Mouse (Mus musculus) spleen, adult 12 weeks (tissue): Measurements from ENCODE around the gene Gramd1b.

ENCODE experiments used
- DNase-seq: peaks from one replicate; pipeline ENCODE4 v3.0.0; 2022; ENCODE audit warnings: low spot score

The Gramd1b gene

DNA sequence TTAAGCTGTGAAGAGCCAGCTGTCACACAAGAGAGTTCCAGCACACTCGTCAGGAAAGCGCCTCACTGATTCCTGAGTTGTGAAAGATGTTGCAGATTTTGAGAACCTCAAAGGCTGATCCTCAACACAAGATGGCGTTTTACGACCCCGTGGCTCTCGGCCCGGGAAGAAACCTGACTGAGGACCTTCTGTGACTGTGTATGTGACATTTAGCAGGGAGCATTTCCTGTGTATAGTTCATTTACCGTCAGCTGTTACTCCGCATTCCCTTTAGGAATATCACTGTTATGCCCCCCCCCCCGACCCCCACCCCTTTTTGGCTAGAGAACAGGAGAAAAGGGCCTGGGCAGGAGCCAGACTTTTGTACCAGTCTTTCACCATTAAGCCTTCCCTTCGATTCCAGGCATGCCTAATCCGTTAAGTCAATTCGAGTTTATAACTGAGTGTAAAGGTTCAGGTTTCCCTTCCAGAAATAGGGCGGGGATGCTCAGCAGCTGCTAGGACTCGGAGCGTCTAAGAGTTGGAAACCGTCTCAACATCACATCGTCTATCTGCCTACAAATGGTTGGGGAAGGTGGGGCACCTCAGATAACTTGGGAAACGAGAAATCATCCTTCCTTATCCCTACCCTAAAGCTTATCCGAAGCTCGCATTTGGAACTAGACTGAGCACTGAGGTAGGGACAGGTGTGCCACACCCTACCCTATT, 263.0 kb downstream of the Gramd1b start:
- no peak for DNase-seq

DNA sequence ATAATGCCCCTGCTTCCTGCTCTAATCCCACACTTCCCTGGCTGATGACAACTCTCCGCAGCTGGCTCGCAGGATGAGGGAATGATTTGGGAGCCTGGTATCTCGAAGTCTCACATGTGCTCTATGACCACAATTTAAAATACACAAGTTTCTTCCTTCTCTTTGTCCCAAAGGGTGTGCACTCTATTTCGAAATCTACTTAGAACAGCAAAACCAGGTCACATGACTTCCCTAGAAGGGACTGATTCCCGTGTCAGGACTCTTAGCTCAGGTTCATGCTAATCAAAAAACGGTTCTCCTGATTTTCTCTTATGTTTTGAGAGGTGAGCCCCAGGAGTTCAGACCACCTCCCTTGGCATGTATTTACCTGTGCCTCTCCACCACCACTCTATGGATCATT, 267.3 kb downstream of the Gramd1b start:
- no peak for DNase-seq

DNA sequence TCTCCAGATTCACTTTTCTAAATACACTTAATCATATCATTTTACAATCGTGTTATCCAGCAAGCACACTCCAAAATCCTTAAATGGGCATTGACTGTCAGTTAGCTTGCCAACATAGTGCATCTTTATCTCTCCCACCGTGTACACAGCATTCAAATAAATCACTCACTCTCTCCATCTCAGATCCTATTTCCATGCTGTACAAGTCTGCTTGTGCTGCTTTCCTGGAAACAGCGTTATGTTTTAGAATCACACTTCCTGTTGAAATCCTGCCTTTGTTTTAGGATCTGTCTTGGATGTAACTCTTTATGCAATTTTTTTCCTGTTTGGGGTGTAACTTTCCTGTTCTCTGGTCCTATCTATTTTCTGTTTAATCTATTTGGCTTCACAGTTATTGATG, 278.7 kb downstream of the Gramd1b start:
- no peak for DNase-seq

DNA sequence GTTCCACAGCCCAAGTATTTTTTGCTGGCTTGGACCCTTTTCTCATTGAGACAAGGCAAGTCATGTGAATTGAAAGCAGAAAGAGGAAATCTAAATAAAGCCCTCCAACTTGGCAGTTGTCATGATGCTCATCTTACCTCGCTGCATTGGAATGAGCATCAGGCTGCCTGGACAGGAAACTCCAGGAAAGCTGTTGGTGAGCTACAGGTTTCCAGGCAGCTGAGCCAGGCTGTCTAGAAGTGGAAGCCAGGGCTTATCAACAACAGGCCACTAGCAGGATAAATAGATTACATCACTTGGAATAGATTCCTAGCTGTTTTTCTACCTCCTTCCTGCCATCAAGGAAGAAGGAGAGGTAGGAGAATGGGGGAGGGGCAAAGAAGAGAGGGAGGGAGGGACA, 282.1 kb downstream of the Gramd1b start:
- no peak for DNase-seq

DNA sequence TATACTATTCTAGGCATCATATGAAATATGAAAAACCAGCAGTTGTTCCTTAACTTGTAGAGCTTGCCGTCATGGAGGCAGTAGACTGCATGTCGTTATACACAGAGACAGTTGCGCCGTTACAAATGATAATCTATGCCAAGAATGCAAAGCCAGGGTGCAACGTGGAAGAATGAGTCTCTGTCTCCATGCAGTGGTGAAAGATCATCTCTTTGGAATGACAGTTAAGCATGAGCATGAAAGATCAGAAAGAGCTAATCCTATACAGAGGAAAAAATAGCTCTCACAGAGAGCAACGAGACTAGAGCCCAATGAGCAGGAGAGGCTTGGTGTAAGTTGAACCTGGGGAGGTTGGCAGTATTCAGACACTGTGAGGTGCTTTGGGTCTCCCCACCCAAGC, 284.5 kb downstream of the Gramd1b start:
- no peak for DNase-seq

DNA sequence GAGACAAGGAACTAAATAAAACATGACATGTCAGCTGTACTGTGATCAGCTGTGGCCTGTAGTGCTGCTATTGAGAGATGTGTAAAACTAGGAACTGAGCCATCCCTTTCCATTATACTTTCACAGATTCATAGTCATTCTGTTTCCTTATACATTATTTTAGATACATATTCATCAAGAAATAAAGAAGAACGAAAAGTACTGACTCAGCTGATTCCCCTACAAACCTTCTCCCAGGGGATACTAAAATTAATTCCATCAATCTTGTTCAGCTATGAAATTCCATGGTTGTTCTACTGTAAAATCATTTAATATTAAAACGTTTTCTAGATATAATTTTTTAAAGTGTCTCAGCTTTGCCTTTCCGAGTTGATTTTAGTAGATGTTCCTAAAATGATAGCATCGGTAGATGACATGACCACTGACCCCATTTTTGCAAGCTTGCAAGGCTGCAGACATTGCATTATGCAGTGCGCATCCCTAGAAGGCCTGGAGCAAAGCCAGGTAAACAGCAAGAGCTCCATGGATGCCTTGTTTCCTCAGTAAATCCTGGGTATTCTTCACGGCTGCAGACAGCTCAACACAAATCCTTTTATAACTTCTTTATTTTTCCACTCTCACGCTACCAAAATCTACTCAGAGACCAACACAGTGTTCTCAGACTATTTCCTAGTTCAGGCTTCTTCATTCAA, 285.1 kb downstream of the Gramd1b start:
- no peak for DNase-seq

DNA sequence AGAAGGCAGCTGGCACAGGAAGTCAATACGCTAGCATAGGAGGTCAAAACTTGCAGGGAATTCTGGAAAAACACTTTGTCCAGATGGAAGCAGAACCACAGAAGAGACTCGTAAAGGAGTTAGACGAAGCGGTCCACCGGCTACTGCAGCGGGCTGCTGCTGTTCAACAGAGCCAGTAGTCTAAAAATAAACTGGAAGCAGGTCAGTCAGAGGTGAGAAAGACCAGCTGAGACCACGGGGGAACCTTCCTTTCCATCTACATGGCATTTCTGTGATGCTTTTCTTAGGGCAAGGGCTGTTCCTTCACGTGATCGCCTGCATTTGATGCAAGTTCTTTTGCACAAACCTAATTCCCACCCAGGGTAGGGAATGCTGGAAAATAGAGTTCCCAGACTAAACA, 285.7 kb downstream of the Gramd1b start:
- no peak for DNase-seq
